Mouse (Mus musculus) kidney, embryonic 15.5 days (tissue): Measurements from ENCODE around the gene Armcx2. TPM values are rescaled to one million over a fixed set of nuclear protein-coding genes. Genes with fewer than 3 reads are reported as not detected.
"Not testable (repeated sequence)": the region's sequence is repeated elsewhere in the genome, so short reads cannot be mapped to it uniquely, and the experiment has no call there.

Experiments
- ATAC-seq: fragments of 200-750 bp; cut with Nextera tagmentation; replicated peaks from 2 replicates; pipeline ENCODE4 v1.8.0; 2017; ENCODE audit warnings: moderate TSS enrichment; ENCODE audit not compliant: low FRiP score
- H3K27ac ChIP-seq: fragments of 300-500 bp; sonication (generic); 2 replicates; pipeline ENCODE4 v1.5.1; 2015; ENCODE audit warnings: mild to moderate bottlenecking, inconsistent platforms
- H3K27me3 ChIP-seq: fragments of 300-500 bp; sonication (generic); 2 replicates; pipeline ENCODE4 v1.6.1; 2015; ENCODE audit warnings: inconsistent platforms
- H3K36me3 ChIP-seq: fragments of 300-500 bp; sonication (generic); 2 replicates; pipeline ENCODE4 v1.6.1; 2015; ENCODE audit warnings: inconsistent platforms
- H3K4me1 ChIP-seq: fragments of 300-500 bp; sonication (generic); 2 replicates; pipeline ENCODE4 v1.6.1; 2015; ENCODE audit warnings: inconsistent platforms
- H3K4me2 ChIP-seq: fragments of 300-500 bp; sonication (generic); 2 replicates; pipeline ENCODE4 v1.6.1; 2015; ENCODE audit warnings: moderate library complexity, mild to moderate bottlenecking, inconsistent platforms
- H3K4me3 ChIP-seq: fragments of 300-500 bp; sonication (generic); replicated peaks from 2 replicates; pipeline ENCODE4 v1.5.1; 2015; ENCODE audit warnings: mild to moderate bottlenecking, inconsistent platforms
- H3K9ac ChIP-seq: fragments of 300-500 bp; sonication (generic); 2 replicates; pipeline ENCODE4 v1.6.1; 2015; ENCODE audit warnings: mild to moderate bottlenecking, inconsistent platforms
- H3K9me3 ChIP-seq: fragments of 300-500 bp; sonication (generic); replicated peaks from 2 replicates; pipeline ENCODE4 v1.6.1; 2016; ENCODE audit warnings: inconsistent platforms
- WGBS: fragments of 180-500 bp; shearing (Covaris S2); methylation state at CpG from one replicate; pipeline ENCODE4 v1.1.7; 2015; ENCODE audit warnings: mixed read lengths; 5-methylcytosine and 5-hydroxymethylcytosine counted together
- polyA plus RNA-seq: library from polyadenylated mRNA; unstranded; fragments of >200 nt; fragmentation: Nextera tagmentation; extraction: Ambion mirVana; gene quantifications from 2 replicates; pipeline ENCODE4 v1.2.1, GENCODE M21; 2015

Gene Armcx2
- polyA plus RNA-seq: 73.8 and 78.4 TPM in 2 replicates

GRCm38 (mm10) chrX:134808755-134809224 lies at the start of gene Armcx2:
Gene Armcx2 (minus strand): TSS chrX:134809221.
- H3K9ac ChIP-seq: peak within 1 kb of the TSS; percentile 49
- peak within 1 kb of the TSS; percentile 59 for H3K4me2 ChIP-seq
- no peaks in the 10 kb centered on the region for H3K9me3 ChIP-seq
- H3K4me3 ChIP-seq: peak within 1 kb of the TSS; percentile 62
- 12% methylated on average over 16 of the region's 16 CpGs for WGBS
- peak; percentile 90 for ATAC-seq
- peaks cover 34% of the 10 kb centered on the region for H3K27me3 ChIP-seq
- H3K36me3 ChIP-seq: peaks cover 19% of the 10 kb centered on the region
- H3K27ac ChIP-seq: peak within 1 kb of the TSS; percentile 66
- no peaks in the 10 kb centered on the region for H3K4me1 ChIP-seq

- no peak overlapping the region for H3K4me2 ChIP-seq
- WGBS: 73% methylated on average over 4 of the region's 4 CpGs
- peaks cover 25% of the 10 kb centered on the region; the same call in 1 of the 2 replicates for H3K27me3 ChIP-seq
- H3K4me3 ChIP-seq: no peak overlapping the region
- no peak for ATAC-seq
- no peaks in the 10 kb centered on the region for H3K9me3 ChIP-seq
- H3K4me1 ChIP-seq: no peaks in the 10 kb centered on the region
- H3K27ac ChIP-seq: no peak overlapping the region
- no peaks in the 10 kb centered on the region for H3K36me3 ChIP-seq
- no peak overlapping the region for H3K9ac ChIP-seq
These were observed 40.6 kb upstream of the Armcx2 start for GRCm38 (mm10) chrX:134849662-134850061.

- H3K36me3 ChIP-seq: no peaks in the 10 kb centered on the region
- ATAC-seq: no peak
- WGBS: 55% methylated on average over 2 of the region's 2 CpGs
These were observed 35.4 kb upstream of the Armcx2 start for GRCm38 (mm10) chrX:134844424-134844823.

GRCm38 (mm10) chrX:134830508-134830907 lies 21.5 kb upstream of the Armcx2 start:
- WGBS: 59% methylated on average over 3 of the region's 3 CpGs
- Histone ChIP-seq H3K9ac (no peak overlapping the region), H3K4me1 (no peaks in the 10 kb centered on the region), H3K4me3 (no peak overlapping the region), H3K4me2 (no peak overlapping the region), H3K27me3 (peaks cover 27% of the 10 kb centered on the region; the same call in 1 of the 2 replicates), H3K9me3 (no peaks in the 10 kb centered on the region), H3K36me3 (no peaks in the 10 kb centered on the region), H3K27ac (no peak overlapping the region)
- no peak for ATAC-seq

More at GRCm38 (mm10) chrX:134844424-134844823, 35.4 kb upstream of the Armcx2 start:
- Histone ChIP-seq H3K27ac (no peak overlapping the region), H3K4me2 (no peak overlapping the region), H3K4me1 (no peaks in the 10 kb centered on the region), H3K9me3 (no peaks in the 10 kb centered on the region), H3K4me3 (no peak overlapping the region), H3K27me3 (peaks cover 27% of the 10 kb centered on the region), H3K9ac (no peak overlapping the region)

- Histone ChIP-seq H3K4me1 (no peaks in the 10 kb centered on the region), H3K4me2 (peak overlapping the region; percentile 59), H3K27ac (peak overlapping the region; percentile 66), H3K4me3 (peak overlapping the region; percentile 62), H3K9me3 (no peaks in the 10 kb centered on the region), H3K9ac (peak overlapping the region; percentile 49), H3K36me3 (peaks cover 19% of the 10 kb centered on the region), H3K27me3 (peaks cover 37% of the 10 kb centered on the region)
- peak; percentile 88 for ATAC-seq
- 13% methylated on average over 28 of the region's 28 CpGs for WGBS
These were observed 927 bp downstream of the Armcx2 start for GRCm38 (mm10) chrX:134807833-134808754.

GRCm38 (mm10) chrX:134787728-134788127 lies 21.3 kb downstream of the Armcx2 start:
- Histone ChIP-seq H3K27ac (no peak overlapping the region), H3K9ac (no peak overlapping the region), H3K4me1 (no peaks in the 10 kb centered on the region), H3K9me3 (no peaks in the 10 kb centered on the region), H3K27me3 (peaks cover 16% of the 10 kb centered on the region; the same call in 1 of the 2 replicates), H3K36me3 (no peaks in the 10 kb centered on the region), H3K4me3 (no peak overlapping the region), H3K4me2 (no peak overlapping the region)
- ATAC-seq: no peak
- 73% methylated on average over 4 of the region's 4 CpGs for WGBS

- H3K9ac ChIP-seq, H3K4me3 ChIP-seq, H3K4me2 ChIP-seq, H3K36me3 ChIP-seq, H3K9me3 ChIP-seq, H3K4me1 ChIP-seq, H3K27me3 ChIP-seq, H3K27ac ChIP-seq: not testable (repeated sequence)
- 41% methylated on average over 3 of the region's 4 CpGs for WGBS
- peak; percentile 91 for ATAC-seq
These were observed 45.4 kb downstream of the Armcx2 start for GRCm38 (mm10) chrX:134763428-134764198.

GRCm38 (mm10) chrX:134757293-134757995 lies 51.6 kb downstream of the Armcx2 start:
- 23% methylated on average over 12 of the region's 13 CpGs for WGBS
- ATAC-seq: peak; percentile 59
- Histone ChIP-seq H3K27me3 (peaks cover 33% of the 10 kb centered on the region), H3K9ac (peak overlapping the region; percentile 50), H3K4me3 (peak overlapping the region; percentile 62), H3K27ac (peak overlapping the region; percentile 84), H3K36me3 (no peaks in the 10 kb centered on the region), H3K4me1 (peaks cover 6% of the 10 kb centered on the region), H3K9me3 (no peaks in the 10 kb centered on the region), H3K4me2 (peak overlapping the region; percentile 55)

GRCm38 (mm10) chrX:134756434-134757292 lies 52.4 kb downstream of the Armcx2 start, which contains the start of gene Armcx3:
Gene Armcx3 (plus strand): TSS chrX:134756595.
- H3K4me3 ChIP-seq: peak within 1 kb of the TSS; percentile 62
- H3K27ac ChIP-seq: peak within 1 kb of the TSS; percentile 84
- H3K9me3 ChIP-seq: no peaks in the 10 kb centered on the region
- peak within 1 kb of the TSS; percentile 50 for H3K9ac ChIP-seq
- WGBS: 27% methylated on average over 46 of the region's 46 CpGs
- no peaks in the 10 kb centered on the region for H3K36me3 ChIP-seq
- H3K4me2 ChIP-seq: peak within 1 kb of the TSS; percentile 55
- peaks cover 36% of the 10 kb centered on the region for H3K27me3 ChIP-seq
- peaks cover 6% of the 10 kb centered on the region for H3K4me1 ChIP-seq
- ATAC-seq: peak; percentile 93
